ENCODE assay signal across 8 mouse cellular contexts in the genomic region with DNA sequence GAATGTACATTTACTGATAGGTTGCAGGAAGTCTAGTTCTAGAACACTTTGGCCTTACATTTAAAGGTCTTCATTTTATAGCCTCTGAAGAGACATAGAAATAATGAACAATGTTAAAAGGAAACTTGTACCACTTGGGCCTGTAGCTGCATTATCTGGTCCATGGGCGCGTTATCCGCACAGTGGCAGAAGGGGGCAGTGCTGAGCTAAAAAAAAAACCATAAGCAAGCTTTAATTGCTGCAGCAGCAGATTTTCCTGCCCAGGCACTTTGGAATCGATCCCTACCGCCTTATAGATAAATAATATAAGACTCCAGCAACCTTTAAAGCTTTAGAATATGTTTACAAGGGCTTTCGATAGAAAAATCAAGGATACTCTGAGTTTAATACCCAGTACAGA.
A peak's percentile ranks its signal among the peaks of the same experiment; 100 is the strongest.
DNase-seq lines count a peak whose midpoint lies in the region; ATAC-seq and TF ChIP-seq lines count a peak whose summit lies in the region.

No protein-coding gene starts in this region.

- H3K4me3 ChIP-seq in forebrain, postnatal 0 days (ENCODE audit: low read depth, low read length), result no peak overlapping the region
- no peak overlapping the region for H3K4me3 ChIP-seq in forebrain, embryonic 12.5 days (replicated peaks)
- H3K4me3 ChIP-seq in midbrain, embryonic 11.5 days (ENCODE audit: low read depth, low read length), result no peak overlapping the region
- H3K4me3 ChIP-seq in midbrain, embryonic 15.5 days, result no peak overlapping the region
- H3K4me3 ChIP-seq in embryonic facial prominence, embryonic 10.5 days, result no peak overlapping the region
- no peak overlapping the region for H3K4me3 ChIP-seq in liver, postnatal 0 days (ENCODE audit: low read depth, low read length)
- no peak overlapping the region for H3K4me3 ChIP-seq in stomach, postnatal 0 days (ENCODE audit: low read depth, low read length)

- H3K36me3 ChIP-seq in forebrain, postnatal 0 days (ENCODE audit: insufficient read depth), result peaks cover 7% of the 10 kb centered on the region
- H3K36me3 ChIP-seq in forebrain, embryonic 12.5 days (replicated peaks), result no peaks in the 10 kb centered on the region
- no peaks in the 10 kb centered on the region for H3K36me3 ChIP-seq in midbrain, embryonic 11.5 days (ENCODE audit: control insufficient read depth, insufficient read depth, low read length)
- no peaks in the 10 kb centered on the region; the same call in 1 of the 2 replicates for H3K36me3 ChIP-seq in midbrain, embryonic 15.5 days (replicated peaks)
- H3K36me3 ChIP-seq in embryonic facial prominence, embryonic 10.5 days (replicated peaks), result no peaks in the 10 kb centered on the region
- H3K36me3 ChIP-seq in liver, postnatal 0 days (replicated peaks; ENCODE audit: insufficient read depth, low read length), result peaks cover 10% of the 10 kb centered on the region
- H3K36me3 ChIP-seq in stomach, postnatal 0 days (ENCODE audit: control insufficient read depth, insufficient read depth, low read length), result no peaks in the 10 kb centered on the region

- no peak overlapping the region for H3K4me2 ChIP-seq in forebrain, postnatal 0 days (ENCODE audit: low read depth)
- no peak overlapping the region for H3K4me2 ChIP-seq in forebrain, embryonic 12.5 days
- no peak overlapping the region for H3K4me2 ChIP-seq in midbrain, embryonic 11.5 days
- H3K4me2 ChIP-seq in midbrain, embryonic 15.5 days, result no peak overlapping the region
- no peak overlapping the region for H3K4me2 ChIP-seq in liver, postnatal 0 days (ENCODE audit: low read depth, low read length)
- no peak overlapping the region for H3K4me2 ChIP-seq in stomach, postnatal 0 days (replicated peaks; ENCODE audit: low read depth)

- no peaks in the 10 kb centered on the region for H3K9me3 ChIP-seq in forebrain, postnatal 0 days (ENCODE audit: low read length)
- H3K9me3 ChIP-seq in forebrain, embryonic 12.5 days, result no peaks in the 10 kb centered on the region
- H3K9me3 ChIP-seq in midbrain, embryonic 11.5 days (ENCODE audit: control insufficient read depth, low read length), result no peaks in the 10 kb centered on the region
- no peaks in the 10 kb centered on the region for H3K9me3 ChIP-seq in midbrain, embryonic 15.5 days
- no peaks in the 10 kb centered on the region for H3K9me3 ChIP-seq in embryonic facial prominence, embryonic 10.5 days
- H3K9me3 ChIP-seq in liver, postnatal 0 days (ENCODE audit: low read length), result no peaks in the 10 kb centered on the region
- H3K9me3 ChIP-seq in stomach, postnatal 0 days (ENCODE audit: control insufficient read depth, low read length), result no peaks in the 10 kb centered on the region

- peak; percentile 74 for DNase-seq in forebrain, postnatal 0 days
- peak; percentile 90 for DNase-seq in midbrain, embryonic 11.5 days (ENCODE audit: low spot score, missing footprints)
- peak; percentile 32 to 54 for DNase-seq in adrenal gland, postnatal 36 days
- peak; percentile 40 for DNase-seq in embryonic facial prominence, embryonic 10.5 days (ENCODE audit: low spot score)
- peak; percentile 42 for DNase-seq in liver, postnatal 0 days
- DNase-seq in stomach, postnatal 0 days (ENCODE audit: low spot score), result peak; percentile 51

- no peak overlapping the region for H3K27ac ChIP-seq in forebrain, postnatal 0 days (ENCODE audit: low read depth, low read length)
- no peak overlapping the region for H3K27ac ChIP-seq in forebrain, embryonic 12.5 days
- no peak overlapping the region for H3K27ac ChIP-seq in midbrain, embryonic 11.5 days (ENCODE audit: low read depth, low read length)
- no peak overlapping the region for H3K27ac ChIP-seq in midbrain, embryonic 15.5 days
- H3K27ac ChIP-seq in embryonic facial prominence, embryonic 10.5 days (replicated peaks), result no peak overlapping the region
- no peak overlapping the region for H3K27ac ChIP-seq in liver, postnatal 0 days (ENCODE audit: low read depth)
- H3K27ac ChIP-seq in stomach, postnatal 0 days (replicated peaks), result no peak overlapping the region

- peaks cover 7% of the 10 kb centered on the region; the same call in 1 of the 2 replicates for H3K4me1 ChIP-seq in forebrain, postnatal 0 days (ENCODE audit: insufficient read depth)
- peaks cover 19% of the 10 kb centered on the region for H3K4me1 ChIP-seq in forebrain, embryonic 12.5 days
- peaks cover 18% of the 10 kb centered on the region for H3K4me1 ChIP-seq in midbrain, embryonic 11.5 days (ENCODE audit: control insufficient read depth, insufficient read depth, low read length)
- H3K4me1 ChIP-seq in midbrain, embryonic 15.5 days, result peaks cover 15% of the 10 kb centered on the region
- H3K4me1 ChIP-seq in embryonic facial prominence, embryonic 10.5 days, result peaks cover 9% of the 10 kb centered on the region; the same call in 1 of the 2 replicates
- H3K4me1 ChIP-seq in liver, postnatal 0 days (ENCODE audit: insufficient read depth), result no peaks in the 10 kb centered on the region
- no peaks in the 10 kb centered on the region for H3K4me1 ChIP-seq in stomach, postnatal 0 days (replicated peaks; ENCODE audit: control insufficient read depth, insufficient read depth)

- TF ChIP-seq EP300 in liver, postnatal 0 days (IDR thresholded peaks at IDR 0.05; ENCODE audit: low read depth), result no peak
- no peak for TF ChIP-seq EP300 in stomach, postnatal 0 days (optimal IDR thresholded peaks at IDR 0.05)

- 18% methylated on average over 6 of the region's 6 CpGs for WGBS in forebrain, postnatal 0 days
- 29% methylated on average over 6 of the region's 6 CpGs for WGBS in forebrain, embryonic 12.5 days
- WGBS in midbrain, embryonic 11.5 days, result 22% methylated on average over 6 of the region's 6 CpGs
- WGBS in midbrain, embryonic 15.5 days, result 19% methylated on average over 6 of the region's 6 CpGs
- 28% methylated on average over 6 of the region's 6 CpGs for WGBS in embryonic facial prominence, embryonic 10.5 days
- 18% methylated on average over 6 of the region's 6 CpGs for WGBS in liver, postnatal 0 days (ENCODE audit: insufficient replicate concordance)
- 14% methylated on average over 6 of the region's 6 CpGs for WGBS in stomach, postnatal 0 days

- TF ChIP-seq CTCF in forebrain, postnatal 0 days (IDR thresholded peaks at IDR 0.05; ENCODE audit: low read depth), result peak; percentile 77
- TF ChIP-seq CTCF in liver, postnatal 0 days (IDR thresholded peaks at IDR 0.05; ENCODE audit: low read depth), result peak; percentile 75
- TF ChIP-seq CTCF in stomach, postnatal 0 days (IDR thresholded peaks at IDR 0.05; ENCODE audit: low read depth), result peak; percentile 81

- no peak for ATAC-seq in forebrain, postnatal 0 days
- ATAC-seq in forebrain, embryonic 12.5 days (ENCODE audit: low FRiP score), result no peak
- no peak for ATAC-seq in midbrain, embryonic 11.5 days (ENCODE audit: low FRiP score)
- ATAC-seq in midbrain, embryonic 15.5 days (replicated peaks), result no peak
- ATAC-seq in liver, postnatal 0 days, result no peak
- no peak for ATAC-seq in stomach, postnatal 0 days (ENCODE audit: low FRiP score, low TSS enrichment)

- no peak overlapping the region for H3K9ac ChIP-seq in forebrain, postnatal 0 days
- no peak overlapping the region for H3K9ac ChIP-seq in forebrain, embryonic 12.5 days
- no peak overlapping the region for H3K9ac ChIP-seq in midbrain, embryonic 11.5 days (ENCODE audit: low read length)
- no peak overlapping the region for H3K9ac ChIP-seq in midbrain, embryonic 15.5 days
- no peak overlapping the region for H3K9ac ChIP-seq in liver, postnatal 0 days (replicated peaks)
- no peak overlapping the region for H3K9ac ChIP-seq in stomach, postnatal 0 days (ENCODE audit: low read length)

- no peaks in the 10 kb centered on the region for H3K27me3 ChIP-seq in forebrain, postnatal 0 days (ENCODE audit: insufficient read depth, low read length)
- H3K27me3 ChIP-seq in forebrain, embryonic 12.5 days, result no peaks in the 10 kb centered on the region
- no peaks in the 10 kb centered on the region for H3K27me3 ChIP-seq in midbrain, embryonic 11.5 days (ENCODE audit: control insufficient read depth, insufficient read depth, low read length)
- H3K27me3 ChIP-seq in midbrain, embryonic 15.5 days (replicated peaks), result no peaks in the 10 kb centered on the region
- H3K27me3 ChIP-seq in embryonic facial prominence, embryonic 10.5 days (replicated peaks; ENCODE audit: low read depth, poor library complexity, severe bottlenecking), result no peaks in the 10 kb centered on the region
- no peaks in the 10 kb centered on the region for H3K27me3 ChIP-seq in liver, postnatal 0 days (ENCODE audit: insufficient read depth, low read length)
- no peaks in the 10 kb centered on the region for H3K27me3 ChIP-seq in stomach, postnatal 0 days (ENCODE audit: control insufficient read depth, insufficient read depth, low read length)

Comparison
In these comparisons a context has a peak if more than half of its experiments do, and no peak if none do; other contexts are left out.
1. DNase-seq: peak in every context shown above with its lines; median percentile 90 in midbrain, embryonic 11.5 days; 74 in forebrain, postnatal 0 days; 51 in stomach, postnatal 0 days; 43 in adrenal gland, postnatal 36 days; 42 in liver, postnatal 0 days; 40 in embryonic facial prominence, embryonic 10.5 days.